Mouse (Mus musculus): ENCODE results near the gene Nhej1. TPM values are rescaled to one million over a fixed set of nuclear protein-coding genes. Genes with fewer than 3 reads are reported as not detected.

The Nhej1 gene
- 11.8 and 12.7 TPM in 2 replicates for polyA plus RNA-seq (2015; fragmentation: Nextera tagmentation; extraction: Ambion mirVana)

DNA sequence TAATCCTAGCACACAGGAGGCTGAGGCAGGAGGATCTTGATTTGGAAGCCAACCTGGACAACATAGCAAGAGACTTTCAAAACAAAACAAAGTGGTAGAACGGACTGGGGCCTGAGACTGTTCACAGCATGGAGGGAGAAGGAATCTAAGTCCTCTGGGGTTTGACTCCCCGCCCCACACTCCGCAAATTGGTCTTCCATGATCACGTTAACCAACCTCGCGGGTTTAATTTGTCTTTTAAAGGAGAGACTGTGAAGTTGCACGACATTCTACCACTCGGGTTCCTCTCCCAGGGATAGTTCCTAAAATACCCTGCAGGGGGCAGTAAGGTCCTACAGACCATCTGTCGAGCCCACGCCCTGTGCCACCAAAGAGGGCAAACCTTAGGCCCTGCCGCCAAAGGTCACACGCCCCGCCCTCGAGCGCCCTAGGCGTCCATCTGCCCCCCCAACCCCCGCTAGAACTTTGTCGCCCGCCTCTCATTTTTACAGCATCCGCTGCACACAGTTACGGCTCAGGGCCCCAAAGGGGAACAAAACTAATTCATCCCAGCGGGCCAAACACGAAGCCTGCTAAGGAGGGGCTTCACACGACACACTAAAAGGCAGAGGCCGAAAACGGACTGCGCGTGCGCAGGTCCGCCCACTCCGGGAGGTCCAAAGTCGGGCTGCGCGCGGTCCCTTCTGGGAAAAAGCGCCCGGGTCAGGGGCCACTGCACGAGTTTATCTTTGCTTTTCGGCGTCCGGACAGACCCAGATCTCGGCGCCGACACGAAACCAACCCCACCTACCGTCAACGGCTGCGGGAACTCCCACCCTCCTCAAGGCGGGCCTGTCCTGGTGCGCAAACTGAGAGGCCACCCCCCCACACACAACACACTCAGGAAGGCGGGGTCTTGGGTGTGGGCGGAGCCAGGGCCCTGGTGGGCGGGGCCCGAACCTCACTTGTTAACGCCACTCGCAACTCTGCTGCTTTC, at the start of gene Nhej1:
Gene Nhej1 (minus strand): TSS at position 855 of the 976 bp plus-strand sequence.
- no peaks in the 10 kb centered on the region for H3K9me3 ChIP-seq
- H3K36me3 ChIP-seq, result no peaks in the 10 kb centered on the region
- H3K27ac ChIP-seq, result peak within 1 kb of the TSS; percentile 95
- peak; percentile 95 for ATAC-seq (ENCODE audit: low FRiP score, low read depth)
- peaks cover 7% of the 10 kb centered on the region for H3K4me1 ChIP-seq
- H3K4me2 ChIP-seq (replicated peaks), result peak within 1 kb of the TSS; percentile 61
- WGBS, result 1% methylated on average over 56 of the region's 56 CpGs
- H3K9ac ChIP-seq, result peak within 1 kb of the TSS; percentile 73
- H3K27me3 ChIP-seq, result no peaks in the 10 kb centered on the region
- peak within 1 kb of the TSS; percentile 58 for H3K4me3 ChIP-seq

DNA sequence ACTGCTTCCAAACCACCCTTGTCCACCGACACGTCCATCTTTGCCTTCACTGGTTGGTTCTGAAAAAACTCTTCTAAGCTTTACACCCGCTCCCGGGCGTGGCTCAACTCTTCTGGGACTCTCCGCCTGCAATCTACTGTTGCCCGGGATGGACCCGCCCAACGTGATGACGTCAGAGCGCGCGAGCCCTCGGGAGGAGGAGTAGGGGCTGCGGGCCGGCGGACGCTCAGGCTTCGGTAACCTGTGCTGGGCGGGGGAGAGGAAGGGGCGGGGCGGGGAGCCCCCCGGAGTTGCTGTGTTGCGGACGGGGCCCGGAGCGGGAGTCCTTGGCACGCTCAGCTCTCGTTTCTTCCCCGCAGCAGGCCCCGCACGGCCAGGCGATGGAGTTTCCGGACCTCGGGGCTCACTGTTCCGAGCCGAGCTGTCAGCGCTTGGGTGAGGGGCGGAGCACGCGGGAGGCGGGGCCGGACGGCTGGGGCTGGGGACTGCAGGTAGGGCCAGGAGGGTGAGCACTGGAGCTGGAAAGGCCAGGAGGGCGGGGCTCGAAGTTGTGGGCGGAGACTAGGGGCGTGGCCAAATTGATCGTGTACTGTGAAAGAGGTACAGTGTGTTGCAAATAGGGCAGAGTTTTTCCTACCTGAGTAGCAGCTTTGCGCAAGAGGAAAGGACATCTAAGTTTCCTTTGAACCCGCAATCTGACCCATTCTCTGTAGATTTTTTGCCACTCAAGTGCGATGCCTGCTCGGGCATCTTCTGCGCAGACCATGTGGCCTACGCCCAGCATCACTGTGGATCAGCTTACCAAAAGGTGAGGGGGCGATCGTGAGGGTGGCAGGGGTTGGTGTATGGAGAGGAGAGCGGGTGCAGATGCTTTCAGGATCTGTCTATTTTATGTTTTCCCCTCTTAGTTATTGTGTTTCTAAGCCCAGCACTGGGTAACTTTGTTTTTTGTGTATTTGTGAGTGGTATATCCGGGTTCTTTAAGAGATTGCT, 43.8 kb upstream of the Nhej1 start, which contains the start of gene Zfand2b:
Gene Zfand2b (plus strand): TSS at position 175 of the 993 bp plus-strand sequence.
- H3K27ac ChIP-seq, result peak within 1 kb of the TSS; percentile 86
- peak; percentile 98 for ATAC-seq (ENCODE audit: low FRiP score, low read depth)
- peak within 1 kb of the TSS; percentile 70 for H3K9ac ChIP-seq
- peaks cover 9% of the 10 kb centered on the region for H3K4me1 ChIP-seq
- peak within 1 kb of the TSS; percentile 70 for H3K4me3 ChIP-seq
- peak within 1 kb of the TSS; percentile 80 for H3K4me2 ChIP-seq (replicated peaks)
- H3K36me3 ChIP-seq, result peaks cover 41% of the 10 kb centered on the region
- H3K9me3 ChIP-seq, result no peaks in the 10 kb centered on the region
- under 1% methylated on average over 57 of the region's 59 CpGs for WGBS
- no peaks in the 10 kb centered on the region for H3K27me3 ChIP-seq

DNA sequence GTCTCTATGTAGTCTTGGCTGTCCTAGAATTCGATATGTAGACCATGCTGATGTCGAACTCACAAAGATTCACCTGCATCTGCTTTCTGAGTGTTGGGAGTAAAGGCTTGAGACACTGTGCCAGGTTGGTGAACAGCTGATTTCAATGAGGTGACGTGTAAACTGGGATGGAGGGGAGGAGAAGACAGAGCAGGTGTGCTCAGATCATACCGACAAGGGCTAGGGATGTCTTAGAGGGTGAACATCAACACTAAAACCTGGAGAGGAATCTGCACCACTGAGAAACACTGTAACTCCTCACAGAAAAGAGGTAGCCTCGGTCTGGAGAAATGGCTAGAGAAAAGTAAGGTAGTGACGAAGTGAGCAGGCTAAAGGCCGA, 43.1 kb upstream of the Nhej1 start:
- Histone ChIP-seq H3K9me3 (no peaks in the 10 kb centered on the region), H3K4me3 (peak overlapping the region; percentile 70), H3K36me3 (peaks cover 34% of the 10 kb centered on the region), H3K4me2 (replicated peaks) (peak overlapping the region; percentile 80), H3K27ac (peak overlapping the region; percentile 86; the same call in 1 of the 2 replicates), H3K27me3 (no peaks in the 10 kb centered on the region), H3K9ac (peak overlapping the region; percentile 70), H3K4me1 (peaks cover 9% of the 10 kb centered on the region)
- no peak; the same call in 1 of the 2 replicates for ATAC-seq (ENCODE audit: low FRiP score, low read depth)
- 10% methylated on average over 7 of the region's 7 CpGs for WGBS

DNA sequence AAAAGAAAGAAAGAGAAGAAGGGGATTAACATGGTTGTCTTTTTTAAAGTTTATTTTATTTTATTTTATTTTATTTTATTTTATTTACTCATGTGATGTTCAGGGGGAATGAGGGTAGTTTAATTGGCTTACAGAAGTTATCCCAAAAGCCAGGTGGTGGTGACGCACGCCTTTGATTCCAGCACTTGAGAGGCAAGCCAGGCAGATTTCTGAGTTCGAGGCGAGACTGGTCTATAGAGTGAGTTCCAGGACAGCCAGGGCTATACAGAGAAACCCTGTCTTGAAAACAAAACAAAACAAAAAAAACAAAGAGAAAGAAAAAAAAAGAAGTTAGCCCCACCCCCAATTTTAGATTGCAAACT, 35.2 kb upstream of the Nhej1 start:
- Histone ChIP-seq H3K4me1 (no peaks in the 10 kb centered on the region), H3K27ac (no peak overlapping the region), H3K9ac (no peak overlapping the region), H3K9me3 (no peaks in the 10 kb centered on the region), H3K4me3 (no peak overlapping the region), H3K27me3 (no peaks in the 10 kb centered on the region), H3K36me3 (no peaks in the 10 kb centered on the region), H3K4me2 (replicated peaks) (no peak overlapping the region)
- WGBS, result 73% methylated on average over 4 of the region's 4 CpGs
- no peak for ATAC-seq (ENCODE audit: low FRiP score, low read depth)

DNA sequence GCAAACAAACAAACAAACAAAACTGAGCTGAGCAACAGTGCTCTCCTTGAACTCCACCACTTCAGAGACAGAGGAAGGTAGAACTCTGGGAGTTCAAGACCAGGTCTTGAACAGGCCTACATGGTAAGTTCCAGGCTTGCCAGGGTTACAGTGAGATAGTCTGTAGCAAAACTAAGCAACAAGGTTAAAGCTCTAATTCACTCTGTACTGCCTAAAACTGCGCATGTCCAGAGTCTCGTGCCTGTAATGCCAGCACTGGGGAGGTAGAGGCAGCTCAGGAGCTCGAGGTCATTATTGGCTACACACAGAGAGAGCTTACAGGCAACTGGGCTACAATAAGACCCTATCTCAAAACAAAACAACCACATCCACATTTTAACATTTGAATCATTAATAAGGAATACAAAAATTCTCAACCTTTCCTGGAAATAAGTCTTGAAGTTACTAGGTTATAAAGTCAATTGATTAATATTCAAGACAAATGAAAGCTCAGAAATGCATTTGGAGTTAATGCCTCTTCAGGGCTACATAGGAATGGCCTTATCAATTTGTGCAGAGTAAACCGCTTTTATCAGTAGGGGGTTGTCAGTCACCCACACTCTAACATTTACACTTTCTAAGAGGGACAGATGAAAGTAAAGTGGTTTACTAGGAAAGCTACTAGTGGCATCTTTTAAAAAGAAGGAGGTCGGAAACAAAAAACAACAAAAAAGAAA, 34.7 kb upstream of the Nhej1 start:
- no peaks in the 10 kb centered on the region for H3K27me3 ChIP-seq
- no peaks in the 10 kb centered on the region for H3K36me3 ChIP-seq
- no peak overlapping the region for H3K4me2 ChIP-seq (replicated peaks)
- H3K4me1 ChIP-seq, result no peaks in the 10 kb centered on the region
- ATAC-seq (ENCODE audit: low FRiP score, low read depth), result no peak
- H3K9ac ChIP-seq, result no peak overlapping the region
- H3K4me3 ChIP-seq, result no peak overlapping the region
- WGBS, result 65% methylated on average over 5 of the region's 5 CpGs
- no peaks in the 10 kb centered on the region for H3K9me3 ChIP-seq
- H3K27ac ChIP-seq, result no peak overlapping the region

DNA sequence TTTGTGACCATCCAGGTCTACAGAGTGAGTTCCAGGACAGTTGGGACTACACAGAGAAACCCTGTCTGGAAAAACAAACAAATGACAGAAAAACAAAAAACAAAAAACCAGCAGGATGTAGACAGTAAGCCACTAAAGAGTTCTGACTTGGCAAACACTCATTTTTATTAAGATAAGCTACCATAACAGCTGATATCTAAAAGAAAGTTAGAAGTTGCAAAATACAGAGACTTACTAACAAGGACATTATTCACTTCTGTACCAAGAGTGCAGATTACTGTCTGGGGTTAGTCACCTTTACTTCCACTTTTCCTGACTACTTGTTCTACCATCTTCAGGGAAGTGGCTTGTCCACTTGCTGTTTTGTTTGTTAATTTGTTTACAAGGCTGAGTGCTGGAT, 34.0 kb upstream of the Nhej1 start:
- Histone ChIP-seq H3K36me3 (no peaks in the 10 kb centered on the region), H3K4me3 (no peak overlapping the region), H3K4me1 (no peaks in the 10 kb centered on the region), H3K9ac (no peak overlapping the region), H3K27ac (no peak overlapping the region), H3K27me3 (no peaks in the 10 kb centered on the region), H3K4me2 (replicated peaks) (no peak overlapping the region), H3K9me3 (no peaks in the 10 kb centered on the region)
- ATAC-seq (ENCODE audit: low FRiP score, low read depth), result no peak

DNA sequence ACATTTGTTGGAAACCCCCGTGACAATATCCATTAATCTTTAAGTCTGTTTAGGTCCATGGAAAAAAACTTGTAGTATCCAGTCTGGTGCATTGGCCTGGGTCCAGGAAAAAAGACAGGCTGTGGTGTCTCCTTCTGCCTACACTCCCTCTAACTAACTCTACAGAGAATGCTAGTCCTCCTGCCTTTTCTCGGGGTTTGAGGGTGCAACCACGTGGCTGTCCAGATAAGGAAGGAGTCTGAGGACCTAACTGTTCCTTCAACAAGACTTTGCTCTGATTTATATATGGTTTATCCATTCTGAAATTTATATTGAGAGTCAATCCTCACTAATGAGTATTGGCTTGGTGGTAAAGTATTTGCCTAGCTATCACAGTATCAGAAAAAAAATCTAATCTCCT, 30.8 kb upstream of the Nhej1 start:
- no peaks in the 10 kb centered on the region for H3K27me3 ChIP-seq
- no peak overlapping the region for H3K9ac ChIP-seq
- H3K4me2 ChIP-seq (replicated peaks), result no peak overlapping the region
- ATAC-seq (ENCODE audit: low FRiP score, low read depth), result no peak
- no peak overlapping the region for H3K4me3 ChIP-seq
- 67% methylated on average over 3 of the region's 3 CpGs for WGBS
- no peak overlapping the region for H3K27ac ChIP-seq
- H3K9me3 ChIP-seq, result no peaks in the 10 kb centered on the region
- H3K4me1 ChIP-seq, result no peaks in the 10 kb centered on the region
- H3K36me3 ChIP-seq, result no peaks in the 10 kb centered on the region

DNA sequence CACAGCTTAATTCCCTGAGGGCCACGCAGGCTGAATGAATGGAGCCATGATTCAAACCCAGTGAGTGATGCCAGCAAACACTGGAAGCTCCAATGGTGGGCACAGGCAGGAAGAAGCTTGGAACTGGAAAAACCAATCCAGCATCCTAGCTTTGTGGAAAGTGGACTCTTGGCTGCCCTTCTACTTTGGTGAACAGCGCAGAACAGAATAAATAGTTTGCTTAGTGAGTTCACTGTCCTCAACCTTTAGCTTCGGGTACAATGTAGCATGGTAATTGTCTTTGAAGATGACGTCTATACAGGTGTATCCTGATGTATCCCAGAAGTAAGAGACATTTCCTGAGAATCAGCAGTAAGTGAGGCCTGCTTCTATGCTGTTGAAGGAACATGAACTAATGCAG, 23.7 kb upstream of the Nhej1 start:
- 89% methylated on average over 4 of the region's 4 CpGs for WGBS
- no peak for ATAC-seq (ENCODE audit: low FRiP score, low read depth)

DNA sequence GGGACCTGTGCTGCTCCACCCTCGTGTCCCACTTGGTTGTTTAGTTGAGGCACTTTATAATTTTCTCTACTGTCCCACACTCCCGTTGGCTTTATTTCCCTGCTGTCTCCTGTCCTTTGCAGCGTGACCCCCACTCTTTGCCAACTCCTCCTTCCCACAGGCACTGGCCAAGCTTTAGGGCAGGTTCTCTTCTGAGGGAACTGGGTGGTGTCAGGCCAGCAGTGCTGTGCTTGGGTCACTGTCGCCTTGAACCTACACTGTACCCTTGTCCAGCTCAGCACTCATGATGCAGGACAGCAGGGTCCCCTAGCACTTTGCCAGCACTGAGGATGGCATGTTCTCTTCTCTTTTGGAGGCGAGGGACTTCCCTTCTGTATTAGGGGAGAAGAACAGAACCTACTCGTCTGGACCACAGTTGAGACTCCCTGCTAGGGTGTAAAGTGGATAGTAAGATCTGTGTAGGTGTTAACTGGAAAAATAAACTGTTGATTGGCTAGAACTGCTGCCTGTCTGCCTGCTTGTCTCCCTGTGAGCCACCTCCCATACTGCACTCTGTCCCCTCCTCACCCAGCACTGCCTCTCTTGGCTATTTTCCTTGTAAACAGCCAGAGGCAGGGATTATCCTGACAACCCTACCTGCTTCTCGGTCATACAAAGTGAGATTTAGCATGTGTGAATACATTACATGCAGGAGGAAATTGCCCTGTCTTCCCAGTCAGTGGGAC, 22.6 kb upstream of the Nhej1 start:
- H3K27ac ChIP-seq, result no peak overlapping the region
- WGBS, result 75% methylated on average over 7 of the region's 7 CpGs
- H3K27me3 ChIP-seq, result no peaks in the 10 kb centered on the region
- H3K4me2 ChIP-seq (replicated peaks), result no peak overlapping the region
- H3K4me3 ChIP-seq, result no peak overlapping the region
- H3K36me3 ChIP-seq, result peaks cover 61% of the 10 kb centered on the region
- no peaks in the 10 kb centered on the region for H3K9me3 ChIP-seq
- H3K4me1 ChIP-seq, result peaks cover 14% of the 10 kb centered on the region
- no peak for ATAC-seq (ENCODE audit: low FRiP score, low read depth)
- no peak overlapping the region for H3K9ac ChIP-seq

More for the DNA sequence above, 23.7 kb upstream of the Nhej1 start:
- H3K27ac ChIP-seq, result no peak overlapping the region
- no peaks in the 10 kb centered on the region for H3K27me3 ChIP-seq
- no peak overlapping the region for H3K4me2 ChIP-seq (replicated peaks)
- no peak overlapping the region for H3K4me3 ChIP-seq
- H3K9ac ChIP-seq, result no peak overlapping the region
- no peaks in the 10 kb centered on the region for H3K9me3 ChIP-seq
- peaks cover 8% of the 10 kb centered on the region for H3K4me1 ChIP-seq
- H3K36me3 ChIP-seq, result peaks cover 61% of the 10 kb centered on the region

DNA sequence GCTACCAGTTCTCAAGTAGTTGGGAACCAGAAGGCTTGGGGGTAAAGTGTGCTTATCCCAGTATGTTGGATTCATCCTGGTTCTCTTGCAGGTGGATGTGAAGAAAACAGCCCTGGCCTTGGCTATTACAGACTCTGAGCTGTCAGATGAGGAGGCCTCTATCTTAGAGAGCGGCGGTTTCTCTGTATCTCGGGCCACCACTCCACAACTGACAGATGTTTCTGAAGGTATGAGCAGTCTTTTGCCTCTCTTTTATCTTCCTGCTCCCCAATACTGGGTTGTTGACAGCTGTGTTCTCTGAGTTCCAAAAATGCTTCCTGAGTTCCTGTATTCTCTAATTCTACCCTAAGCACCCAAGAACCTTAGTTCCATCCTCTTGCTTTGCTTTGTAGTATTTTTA, 20.6 kb upstream of the Nhej1 start:
- Histone ChIP-seq H3K4me3 (no peak overlapping the region), H3K9ac (no peak overlapping the region), H3K4me2 (replicated peaks) (no peak overlapping the region), H3K27me3 (no peaks in the 10 kb centered on the region), H3K4me1 (peaks cover 23% of the 10 kb centered on the region), H3K36me3 (peaks cover 61% of the 10 kb centered on the region), H3K27ac (no peak overlapping the region), H3K9me3 (no peaks in the 10 kb centered on the region)
- WGBS, result 93% methylated on average over 3 of the region's 3 CpGs
- ATAC-seq (ENCODE audit: low FRiP score, low read depth), result no peak
